ENCODE assay signal across 28 mouse cellular contexts in the genomic region with DNA sequence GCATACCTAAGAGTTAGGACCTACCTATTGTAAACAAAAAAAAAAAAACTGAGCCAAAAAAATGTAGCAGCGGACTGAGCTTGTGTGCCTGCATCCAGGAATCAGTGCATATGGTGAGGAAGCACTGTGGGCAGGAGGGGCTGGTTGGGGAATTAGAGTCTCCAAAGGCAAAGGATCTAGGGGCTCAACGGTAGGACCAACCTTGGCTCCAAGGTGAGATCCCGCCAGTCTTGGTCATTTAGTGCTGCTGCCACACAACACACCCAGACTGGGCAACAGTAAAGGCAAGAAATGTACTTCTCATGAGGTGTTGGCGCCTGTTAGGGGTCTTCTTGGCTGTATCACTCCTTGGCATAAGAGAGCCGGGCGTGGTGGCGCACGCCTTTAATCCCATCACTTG.
"Had no signal": no experiment of that assay in that cellular context is flagged by ENCODE, and none has a peak within 500 bp of the region (broad histone marks: within the 10 kb centered on the region; RNA-seq: fewer than 3 reads in every experiment).

No protein-coding gene starts in this region.

- H3K4me3 ChIP-seq: embryonic facial prominence, embryonic 10.5 days; embryonic facial prominence, embryonic 12.5 days; embryonic facial prominence, embryonic 13.5 days; embryonic facial prominence, embryonic 15.5 days; erythroblast, embryonic 14.5 days; forebrain, embryonic 10.5 days; forebrain, embryonic 12.5 days; forebrain, embryonic 13.5 days; forebrain, embryonic 15.5 days; gastrocnemius, adult 2 months; heart, adult 2 months had no signal

- H3K4me2 ChIP-seq: embryonic facial prominence, embryonic 12.5 days; embryonic facial prominence, embryonic 13.5 days; embryonic facial prominence, embryonic 15.5 days; forebrain, embryonic 12.5 days; forebrain, embryonic 13.5 days; forebrain, embryonic 15.5 days had no signal

- H3K27me3 ChIP-seq: embryonic facial prominence, embryonic 12.5 days; embryonic facial prominence, embryonic 13.5 days; embryonic facial prominence, embryonic 15.5 days; forebrain, embryonic 12.5 days; forebrain, embryonic 13.5 days; forebrain, embryonic 15.5 days had no signal

- ATAC-seq: forebrain, embryonic 13.5 days; forebrain, embryonic 14.5 days; forebrain, embryonic 15.5 days; forebrain, embryonic 16.5 days; forebrain, postnatal 0 days had no signal

- H3K36me3 ChIP-seq: embryonic facial prominence, embryonic 10.5 days; embryonic facial prominence, embryonic 12.5 days; embryonic facial prominence, embryonic 13.5 days; embryonic facial prominence, embryonic 15.5 days; forebrain, embryonic 10.5 days; forebrain, embryonic 12.5 days; forebrain, embryonic 15.5 days had no signal

- H3K9me3 ChIP-seq: embryonic facial prominence, embryonic 10.5 days; embryonic facial prominence, embryonic 12.5 days; embryonic facial prominence, embryonic 13.5 days; embryonic facial prominence, embryonic 15.5 days; forebrain, embryonic 10.5 days; forebrain, embryonic 12.5 days; forebrain, embryonic 13.5 days; forebrain, embryonic 15.5 days had no signal

- H3K4me1 ChIP-seq: forebrain, embryonic 10.5 days; forebrain, embryonic 12.5 days; forebrain, embryonic 13.5 days; forebrain, embryonic 15.5 days had no signal

- H3K9ac ChIP-seq: embryonic facial prominence, embryonic 12.5 days; embryonic facial prominence, embryonic 13.5 days; embryonic facial prominence, embryonic 15.5 days; forebrain, embryonic 12.5 days; forebrain, embryonic 13.5 days; forebrain, embryonic 15.5 days; forebrain, postnatal 0 days had no signal

- DNase-seq: cerebellum, adult 2 months; cerebellum, adult 8-10 months; cerebellum, adult 9-10 months; cerebellum, adult 9-11 months; cerebellum, postnatal 10 days; cerebellum, postnatal 14 days; cerebellum, postnatal 25 days; cerebellum, postnatal 36 days; embryo, embryonic 11 days; forebrain, postnatal 0 days; gastrocnemius, adult 2 months; gastrocnemius, postnatal 10 days; gastrocnemius, postnatal 14 days; gastrocnemius, postnatal 25 days; gastrocnemius, postnatal 36 days; heart, adult 18-20 months; heart, adult 2 months had no signal

- H3K27ac ChIP-seq: embryonic facial prominence, embryonic 10.5 days; embryonic facial prominence, embryonic 12.5 days; embryonic facial prominence, embryonic 13.5 days; embryonic facial prominence, embryonic 15.5 days; forebrain, embryonic 10.5 days; forebrain, embryonic 12.5 days; forebrain, embryonic 13.5 days; forebrain, embryonic 15.5 days; gastrocnemius, adult 2 months; heart, adult 2 months had no signal
